Mouse (Mus musculus) heart, adult 2 months (tissue): ENCODE measurements around the gene Ppp1cb. TPM values are rescaled to one million over a fixed set of nuclear protein-coding genes. Genes with fewer than 3 reads are reported as not detected.
A peak's percentile ranks its signal among the peaks of the same experiment; 100 is the strongest.

Experiments
- DNase-seq, 2 experiments: peaks; one replicate each; pipeline ENCODE4 v3.0.0; 2021
- H3K27ac ChIP-seq: fragments of 200-600 bp; 2 replicates; pipeline ENCODE4 v1.8.1; 2022
- H3K27me3 ChIP-seq: fragments of 200-500 bp; 2 replicates; pipeline ENCODE4 v1.6.1; 2012; ENCODE audit warnings: mild to moderate bottlenecking, low read length, inconsistent platforms, mixed read lengths; ENCODE audit not compliant: control insufficient read depth, insufficient read depth
- H3K36me3 ChIP-seq: fragments of 200-500 bp; 2 replicates; pipeline ENCODE4 v1.6.1; 2012; ENCODE audit warnings: low read length, inconsistent platforms; ENCODE audit not compliant: control insufficient read depth, insufficient read depth
- H3K4me1 ChIP-seq: fragments of 200-500 bp; 2 replicates; pipeline ENCODE4 v1.6.1; 2011; ENCODE audit warnings: low read length; ENCODE audit not compliant: control insufficient read depth, insufficient read depth
- H3K4me3 ChIP-seq: fragments of 200-600 bp; 2 replicates; pipeline ENCODE4 v1.8.1; 2022
- H3K79me2 ChIP-seq: fragments of 200-500 bp; replicated peaks from 2 replicates; pipeline ENCODE4 v1.6.1; 2012; ENCODE audit warnings: mild to moderate bottlenecking, inconsistent platforms, low read length, moderate library complexity, mixed read lengths; ENCODE audit not compliant: control insufficient read depth, insufficient read depth
- H3K9ac ChIP-seq: fragments of 200-500 bp; 2 replicates; pipeline ENCODE4 v1.6.1; 2012; ENCODE audit warnings: low read depth, mild to moderate bottlenecking, control low read depth, inconsistent platforms, low read length, mixed read lengths
- CTCF ChIP-seq: fragments of 200-600 bp; IDR thresholded peaks from 2 replicates; pipeline ENCODE4 v1.8.1; 2022; ENCODE audit warnings: antibody characterized with exemption, mild to moderate bottlenecking, moderate library complexity
- EP300 ChIP-seq: fragments of 200-500 bp; IDR thresholded peaks from 2 replicates; pipeline ENCODE4 v1.6.1; 2011; ENCODE audit warnings: low read depth, low read length, control low read depth; ENCODE audit not compliant: insufficient read depth
- POLR2A ChIP-seq: fragments of 200-500 bp; IDR thresholded peaks from 2 replicates; pipeline ENCODE4 v1.6.1; 2011; ENCODE audit warnings: mild to moderate bottlenecking, low read depth, low read length, control low read depth; ENCODE audit not compliant: insufficient read depth
- WGBS: fragments of 180-500 bp; shearing (Covaris S2); methylation state at CpG from one replicate; pipeline ENCODE4 v1.1.7; 2018; 5-methylcytosine and 5-hydroxymethylcytosine counted together
- intact Hi-C: fragments of 180-260 bp; cut with DNase I; formaldehyde crosslinking; loops from one replicate; pipeline ENCODE4 v1.15.1; 2025
- long read RNA-seq: library from polyadenylated mRNA; stranded (forward); transcript quantifications from one replicate; pipeline ENCODE4 v2.0.0, GENCODE M21; 2021
- polyA plus RNA-seq: library from polyadenylated mRNA; depleted of rRNA; stranded (reverse); fragments of >200 nt; gene quantifications from 2 replicates; pipeline ENCODE4 v1.2.3, GENCODE M21; 2012; rRNA removed
- total RNA-seq, 2 experiments: library from RNA; stranded (reverse); gene quantifications; 2 replicates each; pipeline ENCODE4 v1.2.3; 2021

The Ppp1cb gene
- 100 to 1,000 TPM; 423 to 471 TPM for total RNA-seq
- 82.1 and 188 TPM in 2 replicates for polyA plus RNA-seq
- long read RNA-seq, full-length matches to known transcripts, result 301 of 307 reads
- long read RNA-seq, partial matches to known transcripts, result 2 of 307 reads
- long read RNA-seq, other reads (novel, unspliced or antisense), result 4 of 307 reads

- Histone ChIP-seq H3K36me3 (peaks cover 20% of the 10 kb centered on the region), H3K9ac (peak within 1 kb of the TSS; percentile 99), H3K4me1 (peaks cover 8% of the 10 kb centered on the region), H3K27me3 (no peaks in the 10 kb centered on the region), H3K79me2 (peaks cover 2% of the 10 kb centered on the region; the same call in 1 of the 2 replicates), H3K4me3 (peak within 1 kb of the TSS; percentile 90), H3K27ac (peak within 1 kb of the TSS; percentile 98)
- WGBS, result 2% methylated on average over 35 of the region's 54 CpGs
- intact Hi-C loops, result loop anchor here (2.0 kb wide), 1 partner anchor 42 kb away; no protein-coding TSS in a partner anchor
- TF ChIP-seq CTCF, result no peak
- peak; percentile 99 for TF ChIP-seq POLR2A
- peak; percentile 80 for TF ChIP-seq EP300
- peak; percentile 97 to 99 for DNase-seq
These were observed at the start of gene Ppp1cb for GRCm38 (mm10) chr5:32458408-32459143. Ppp1cb (plus strand) TSS chr5:32458843.

- Histone ChIP-seq H3K27ac (peak overlapping the region; percentile 59), H3K4me3 (no peak overlapping the region), H3K27me3 (no peaks in the 10 kb centered on the region), H3K9ac (no peak overlapping the region), H3K79me2 (no peaks in the 10 kb centered on the region), H3K36me3 (peaks cover 8% of the 10 kb centered on the region), H3K4me1 (peaks cover 24% of the 10 kb centered on the region)
- intact Hi-C loops, result no loop called here
- no peak for TF ChIP-seq EP300
- TF ChIP-seq POLR2A, result no peak
- no peak for TF ChIP-seq CTCF
- DNase-seq, result no peak
- 46% methylated on average over 2 of the region's 2 CpGs for WGBS
These were observed 48.9 kb upstream of the Ppp1cb start for GRCm38 (mm10) chr5:32409747-32410146.

DNA sequence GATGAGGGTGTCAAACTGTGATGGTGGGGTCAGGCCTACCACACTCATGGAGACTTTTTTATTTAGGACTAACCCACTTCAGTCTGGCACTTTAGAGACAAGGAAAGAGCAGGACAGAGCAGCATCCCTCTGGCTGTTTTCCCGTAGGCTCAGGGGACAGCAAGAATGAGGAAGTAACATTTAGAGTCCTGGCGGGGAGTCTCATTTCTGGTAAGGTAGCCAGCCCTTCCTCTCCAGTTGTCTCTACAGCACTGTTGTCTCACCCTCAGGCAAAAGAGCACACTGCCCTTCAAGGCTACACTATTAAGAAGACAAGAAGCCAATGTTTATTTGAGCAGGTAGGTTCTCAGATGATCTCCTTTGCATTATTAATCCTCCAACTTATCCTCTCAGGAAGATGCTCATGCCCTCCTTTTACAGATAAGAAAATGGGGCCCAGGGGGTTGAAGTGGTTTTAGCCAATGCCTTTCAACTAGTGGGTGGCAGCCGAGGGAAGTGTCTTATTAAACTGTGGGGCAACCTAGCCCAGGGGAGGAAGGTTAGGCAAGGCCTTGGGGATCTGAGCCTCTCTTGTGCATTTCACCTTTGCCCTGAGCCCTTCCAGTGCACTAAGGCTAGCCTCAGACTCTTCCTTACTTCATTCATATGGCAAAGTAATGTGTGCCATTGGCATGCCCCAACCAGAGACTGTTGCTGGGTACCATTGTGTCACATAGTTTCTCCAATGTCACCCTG is 47.5 kb upstream of the Ppp1cb start:
- H3K4me1 ChIP-seq, result peaks cover 27% of the 10 kb centered on the region
- TF ChIP-seq CTCF (no peak), POLR2A (no peak), EP300 (no peak)
- no peak overlapping the region for H3K9ac ChIP-seq
- no peak overlapping the region for H3K27ac ChIP-seq
- peaks cover 10% of the 10 kb centered on the region for H3K36me3 ChIP-seq
- intact Hi-C loops, result no loop called here
- H3K4me3 ChIP-seq, result no peak overlapping the region
- DNase-seq, result no peak
- H3K27me3 ChIP-seq, result no peaks in the 10 kb centered on the region
- H3K79me2 ChIP-seq, result no peaks in the 10 kb centered on the region
- 64% methylated on average over 3 of the region's 3 CpGs for WGBS

DNA sequence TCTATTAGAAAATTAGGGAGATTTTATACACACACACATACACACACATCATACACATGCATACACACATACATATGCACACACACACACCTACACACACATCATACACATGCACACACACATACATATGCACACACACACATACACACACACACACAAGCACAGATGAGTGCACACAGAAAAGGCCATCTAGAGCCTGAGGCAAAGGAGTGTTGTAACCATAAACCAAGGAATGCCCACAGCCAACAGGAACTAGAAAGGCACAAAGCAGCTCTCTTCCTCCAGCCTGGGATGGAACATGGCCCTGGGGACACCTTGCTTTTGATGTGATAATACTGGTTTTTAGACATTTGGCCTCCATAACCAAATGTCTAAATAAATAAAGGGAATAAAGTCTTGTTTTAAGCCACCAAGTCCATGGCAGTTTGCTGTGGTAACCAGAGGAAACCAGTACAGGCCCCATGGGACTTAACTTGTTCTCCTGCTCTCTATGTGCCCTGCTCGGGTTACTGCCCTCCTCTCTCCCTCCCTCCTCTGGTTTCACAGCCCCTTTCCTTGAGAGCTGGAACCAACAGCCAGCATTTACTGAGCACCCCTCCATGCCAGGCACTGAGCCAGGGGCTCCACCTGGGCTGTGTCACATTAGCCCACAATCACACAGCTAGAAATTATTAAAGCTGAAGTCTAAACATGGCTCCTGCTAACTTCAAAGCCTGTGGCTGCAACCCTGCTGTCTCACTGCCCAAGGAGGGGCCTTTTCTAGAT is 46.3 kb upstream of the Ppp1cb start:
- H3K9ac ChIP-seq, result no peak overlapping the region
- 29% methylated on average over 1 of the region's 1 CpGs for WGBS

DNA sequence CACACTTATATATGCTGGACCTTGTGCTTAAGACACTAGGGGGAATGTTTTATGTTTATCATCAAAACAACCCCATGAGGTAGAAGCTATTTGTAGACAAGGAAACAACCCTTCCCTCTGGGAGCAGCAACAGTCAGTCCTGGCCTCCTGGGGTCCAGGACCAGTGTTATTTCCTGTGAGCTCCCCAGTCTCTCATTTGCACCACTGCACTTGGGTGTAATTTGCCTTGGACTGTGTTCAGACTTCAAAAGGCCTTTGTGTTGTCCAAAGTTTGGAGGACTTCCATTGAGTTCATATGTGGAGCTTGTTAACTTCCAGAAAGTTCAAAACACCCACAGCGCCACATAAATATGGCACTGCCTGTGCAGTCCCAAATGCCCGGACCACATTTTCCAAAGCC is 45.6 kb upstream of the Ppp1cb start:
- peak overlapping the region; percentile 79 for H3K27ac ChIP-seq
- peaks cover 34% of the 10 kb centered on the region for H3K4me1 ChIP-seq
- H3K79me2 ChIP-seq, result no peaks in the 10 kb centered on the region
- no peak overlapping the region for H3K9ac ChIP-seq
- 48% methylated on average over 2 of the region's 2 CpGs for WGBS
- intact Hi-C loops, result loop anchor here (2.0 kb wide), 1 partner anchor 58 kb away; no protein-coding TSS in a partner anchor
- peaks cover 15% of the 10 kb centered on the region for H3K36me3 ChIP-seq
- H3K4me3 ChIP-seq, result no peak overlapping the region
- no peaks in the 10 kb centered on the region for H3K27me3 ChIP-seq
- DNase-seq, result peak in 1 of 2 experiments; percentile 33
- TF ChIP-seq EP300 (peak; percentile 57; the same call in 1 of the 2 replicates), POLR2A (no peak), CTCF (no peak)

More for the DNA sequence above, 46.3 kb upstream of the Ppp1cb start:
- DNase-seq, result peak in 1 of 2 experiments; percentile 29
- Histone ChIP-seq H3K4me1 (peaks cover 32% of the 10 kb centered on the region), H3K27ac (peak overlapping the region; percentile 79), H3K27me3 (no peaks in the 10 kb centered on the region), H3K36me3 (peaks cover 14% of the 10 kb centered on the region), H3K79me2 (no peaks in the 10 kb centered on the region), H3K4me3 (no peak overlapping the region)
- TF ChIP-seq EP300 (no peak), POLR2A (no peak), CTCF (no peak)
- intact Hi-C loops, result loop anchor here (2.0 kb wide), 1 partner anchor 58 kb away; no protein-coding TSS in a partner anchor
